Mouse (Mus musculus) macrophage (primary cell): Measurements from ENCODE around the gene Fndc5. TPM values are rescaled to one million over a fixed set of nuclear protein-coding genes. Genes with fewer than 3 reads are reported as not detected.

ENCODE experiments used
- H3K27ac ChIP-seq: fragments of 350-480 bp; formaldehyde crosslinking; 2 replicates; pipeline ENCODE4 v1.9.0; 2021
- H3K36me3 ChIP-seq: fragments of 350-480 bp; formaldehyde crosslinking; 2 replicates; pipeline ENCODE4 v1.9.0; 2021; ENCODE audit errors: inconsistent target
- H3K4me3 ChIP-seq: fragments of 350-480 bp; formaldehyde crosslinking; 2 replicates; pipeline ENCODE4 v1.9.0; 2021; ENCODE audit errors: inconsistent target
- H3K79me2 ChIP-seq: fragments of 350-480 bp; formaldehyde crosslinking; 2 replicates; pipeline ENCODE4 v1.9.0; 2021; ENCODE audit errors: inconsistent target
- WGBS: methylation state at CpG from one replicate; pipeline ENCODE4 v1.1.7; 2026; ENCODE audit warnings: inconsistent platforms; ENCODE audit not compliant: missing documents; 5-methylcytosine and 5-hydroxymethylcytosine counted together
- polyA plus RNA-seq: library from polyadenylated mRNA; stranded (reverse); fragments of 250-400 nt; gene quantifications from 3 replicates; pipeline ENCODE4 v1.2.4, GENCODE M21; 2018; ENCODE audit warnings: inconsistent platforms

The Fndc5 gene
- polyA plus RNA-seq, 1 experiment from 2014 or later, result not detected

DNA sequence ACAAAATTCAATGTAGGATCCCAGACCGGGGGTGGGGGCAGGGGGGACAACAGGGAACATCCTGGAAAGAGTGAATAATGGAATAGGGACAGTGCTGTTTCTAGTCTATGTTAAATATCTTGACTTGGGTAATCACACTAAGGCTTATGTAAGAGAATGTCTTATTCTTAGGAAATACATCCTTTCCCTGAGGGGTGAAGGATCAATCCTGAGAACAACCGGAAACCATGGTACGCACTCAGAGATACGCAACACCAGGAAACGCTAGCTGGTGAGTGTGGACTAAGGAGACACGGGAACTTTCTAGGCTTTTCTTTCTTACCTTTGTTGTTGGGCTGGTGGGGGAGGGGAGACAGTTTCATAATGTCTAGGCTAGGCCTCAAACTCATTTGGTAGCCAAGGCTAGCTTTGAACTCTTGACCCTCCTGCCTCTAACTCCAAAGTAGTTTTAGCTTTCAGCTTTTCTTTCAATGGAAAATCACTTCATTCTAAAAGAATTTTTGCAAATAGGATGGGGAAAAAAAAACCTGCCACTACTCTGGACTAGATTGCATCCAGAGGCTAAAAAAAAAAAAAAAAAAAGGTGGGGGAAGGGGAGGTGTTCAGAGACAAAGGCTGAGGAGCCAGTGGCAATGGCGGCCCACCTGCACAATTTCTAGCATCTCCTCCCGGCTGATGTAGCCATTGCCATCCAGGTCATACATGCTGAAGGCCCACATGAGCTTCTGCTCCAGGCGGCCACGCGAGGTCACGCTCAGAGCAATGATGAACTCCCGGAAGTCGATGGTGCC, 18.9 kb upstream of the Fndc5 start:
- no peak overlapping the region for H3K27ac ChIP-seq
- no peaks in the 10 kb centered on the region for H3K36me3 ChIP-seq
- WGBS, result 86% methylated on average over 14 of the region's 14 CpGs
- H3K4me3 ChIP-seq, result no peak overlapping the region
- no peaks in the 10 kb centered on the region for H3K79me2 ChIP-seq

DNA sequence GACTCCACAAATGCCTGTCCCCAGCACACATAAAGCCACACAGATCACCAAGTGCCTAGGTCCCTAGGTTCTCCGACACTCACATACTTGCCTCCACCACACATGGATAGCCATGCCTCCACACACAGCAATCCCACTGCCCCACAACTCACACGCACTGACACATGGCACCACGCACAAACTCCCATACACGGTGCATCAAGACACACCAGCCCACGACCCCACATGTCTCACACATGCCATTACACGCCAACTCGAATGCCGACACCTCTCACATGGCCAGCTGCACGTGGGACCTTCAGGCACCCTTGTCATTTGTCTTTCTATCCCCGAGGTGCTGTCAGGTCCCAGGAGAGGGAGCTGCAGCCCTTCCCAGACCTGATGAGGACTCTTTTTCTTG, 17.1 kb upstream of the Fndc5 start:
- H3K79me2 ChIP-seq, result no peaks in the 10 kb centered on the region
- no peaks in the 10 kb centered on the region for H3K36me3 ChIP-seq
- WGBS, result 78% methylated on average over 10 of the region's 10 CpGs
- no peak overlapping the region for H3K4me3 ChIP-seq
- no peak overlapping the region for H3K27ac ChIP-seq

DNA sequence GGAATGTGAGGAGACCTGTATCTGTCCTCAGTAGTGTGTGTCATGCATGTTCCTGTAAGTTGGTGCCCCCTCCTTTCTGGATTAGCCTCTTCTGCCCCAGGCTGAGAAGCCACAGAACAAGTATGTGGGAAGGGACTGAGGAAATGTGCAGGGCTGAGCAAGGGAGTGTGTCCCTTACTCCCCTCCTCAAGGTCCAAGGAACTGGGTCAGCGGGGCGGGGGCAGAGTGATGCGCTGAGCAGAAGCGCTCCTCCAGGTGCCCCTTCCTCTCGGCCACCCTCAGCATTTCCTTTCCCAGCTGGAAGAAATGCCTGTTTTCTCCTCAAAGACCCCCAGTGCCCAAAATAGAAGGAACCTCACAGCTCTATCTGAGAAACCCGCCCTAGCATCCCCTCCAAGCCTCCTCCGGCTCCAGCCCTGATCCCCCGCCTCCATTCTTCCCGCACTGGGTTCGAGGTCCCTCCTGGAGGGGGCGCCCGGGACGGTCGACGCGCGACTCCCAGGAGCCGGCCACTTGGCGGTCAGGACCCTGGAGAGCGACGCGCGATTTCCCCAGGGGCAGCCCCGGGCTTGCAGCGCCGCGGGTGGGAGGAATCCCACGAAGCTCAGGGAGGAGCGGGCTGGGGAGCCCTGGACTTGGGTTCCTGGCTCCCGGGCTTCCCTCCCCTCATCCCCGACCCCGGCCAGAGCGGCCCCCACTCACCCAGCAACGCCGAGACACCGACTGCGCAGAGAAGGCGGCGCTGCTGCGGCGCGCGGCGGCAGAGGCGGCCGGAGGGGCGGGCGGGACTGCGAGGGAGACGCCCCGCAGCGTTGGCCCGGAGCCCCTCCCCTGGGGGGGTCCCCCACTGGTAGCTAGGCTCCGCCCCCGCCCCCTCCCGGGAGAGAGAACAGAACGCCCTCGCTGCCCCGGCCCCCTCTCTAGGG, 16.0 kb upstream of the Fndc5 start:
- H3K79me2 ChIP-seq, result no peaks in the 10 kb centered on the region
- no peak overlapping the region for H3K4me3 ChIP-seq
- H3K27ac ChIP-seq, result no peak overlapping the region
- H3K36me3 ChIP-seq, result no peaks in the 10 kb centered on the region
- WGBS, result 5% methylated on average over 49 of the region's 59 CpGs

DNA sequence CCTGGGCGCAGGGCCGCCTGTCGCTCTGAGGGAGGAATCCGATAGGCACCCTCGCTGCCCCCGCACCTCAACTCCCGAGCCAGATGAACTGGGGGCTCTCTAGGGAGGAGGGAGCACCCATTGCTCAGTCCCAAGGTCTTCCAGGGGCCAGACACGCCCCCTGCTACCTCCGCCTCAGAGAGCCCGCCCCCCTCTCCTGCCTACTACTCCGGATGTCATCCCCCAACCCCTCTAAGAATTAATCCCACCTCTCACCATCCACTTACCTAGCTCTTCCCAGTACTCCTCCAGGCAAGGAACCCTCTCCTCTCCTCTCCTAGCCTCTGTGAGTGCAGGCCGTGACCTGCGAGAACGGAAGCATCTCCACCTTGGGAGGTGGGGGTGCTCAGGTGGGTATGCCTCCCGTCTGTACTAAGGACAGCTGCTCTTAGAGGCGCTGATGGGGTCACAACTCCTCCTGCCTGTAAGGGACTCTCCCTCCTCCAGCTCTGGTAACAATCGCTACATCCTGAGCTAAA, 15.2 kb upstream of the Fndc5 start, which contains the start of gene Hpca:
Gene Hpca, minus strand, starts transcription at position 468 of the 518 bp plus-strand sequence.
- no peak within 1 kb of the TSS for H3K4me3 ChIP-seq
- no peaks in the 10 kb centered on the region for H3K79me2 ChIP-seq
- H3K27ac ChIP-seq, result no peak within 1 kb of the TSS
- 17% methylated on average over 16 of the region's 17 CpGs for WGBS
- H3K36me3 ChIP-seq, result no peaks in the 10 kb centered on the region

- no peak overlapping the region for H3K4me3 ChIP-seq
- H3K36me3 ChIP-seq, result no peaks in the 10 kb centered on the region
- no peak overlapping the region for H3K27ac ChIP-seq
- no peaks in the 10 kb centered on the region for H3K79me2 ChIP-seq
- 52% methylated on average over 7 of the region's 9 CpGs for WGBS
These were observed 14.7 kb upstream of the Fndc5 start for GRCm38 (mm10) chr4:129122107-129122506.

DNA sequence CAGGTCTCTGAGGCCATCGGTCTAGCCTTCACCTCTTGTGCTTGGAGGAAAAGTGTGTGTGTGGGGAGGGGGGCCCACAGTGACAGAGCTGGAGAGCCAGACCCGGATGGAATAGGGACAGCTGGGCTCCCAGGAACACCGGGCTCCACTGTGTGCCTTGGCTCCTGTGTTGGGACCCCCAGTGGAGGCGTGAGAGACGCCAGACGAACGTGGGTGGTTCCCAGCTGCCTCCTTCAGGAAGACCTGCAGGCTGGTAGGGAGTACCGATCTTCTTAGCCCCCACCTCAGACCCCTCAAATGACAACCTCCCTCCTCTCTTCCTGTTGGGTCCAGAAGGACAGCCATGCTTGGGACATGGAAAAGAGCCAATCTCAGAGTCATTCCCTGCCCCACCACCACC, 14.1 kb upstream of the Fndc5 start:
- no peak overlapping the region for H3K4me3 ChIP-seq
- 32% methylated on average over 8 of the region's 8 CpGs for WGBS
- no peaks in the 10 kb centered on the region for H3K36me3 ChIP-seq
- H3K79me2 ChIP-seq, result no peaks in the 10 kb centered on the region
- no peak overlapping the region for H3K27ac ChIP-seq

GRCm38 (mm10) chr4:129124652-129125146, 12.1 kb upstream of the Fndc5 start:
- Histone ChIP-seq H3K27ac (no peak overlapping the region), H3K36me3 (no peaks in the 10 kb centered on the region), H3K4me3 (no peak overlapping the region), H3K79me2 (no peaks in the 10 kb centered on the region)
- WGBS, result 17% methylated on average over 13 of the region's 13 CpGs

- no peak overlapping the region for H3K27ac ChIP-seq
- no peak overlapping the region for H3K4me3 ChIP-seq
- 22% methylated on average over 19 of the region's 19 CpGs for WGBS
- no peaks in the 10 kb centered on the region for H3K79me2 ChIP-seq
- no peaks in the 10 kb centered on the region for H3K36me3 ChIP-seq
These were observed 10.9 kb upstream of the Fndc5 start for GRCm38 (mm10) chr4:129125736-129126451.

DNA sequence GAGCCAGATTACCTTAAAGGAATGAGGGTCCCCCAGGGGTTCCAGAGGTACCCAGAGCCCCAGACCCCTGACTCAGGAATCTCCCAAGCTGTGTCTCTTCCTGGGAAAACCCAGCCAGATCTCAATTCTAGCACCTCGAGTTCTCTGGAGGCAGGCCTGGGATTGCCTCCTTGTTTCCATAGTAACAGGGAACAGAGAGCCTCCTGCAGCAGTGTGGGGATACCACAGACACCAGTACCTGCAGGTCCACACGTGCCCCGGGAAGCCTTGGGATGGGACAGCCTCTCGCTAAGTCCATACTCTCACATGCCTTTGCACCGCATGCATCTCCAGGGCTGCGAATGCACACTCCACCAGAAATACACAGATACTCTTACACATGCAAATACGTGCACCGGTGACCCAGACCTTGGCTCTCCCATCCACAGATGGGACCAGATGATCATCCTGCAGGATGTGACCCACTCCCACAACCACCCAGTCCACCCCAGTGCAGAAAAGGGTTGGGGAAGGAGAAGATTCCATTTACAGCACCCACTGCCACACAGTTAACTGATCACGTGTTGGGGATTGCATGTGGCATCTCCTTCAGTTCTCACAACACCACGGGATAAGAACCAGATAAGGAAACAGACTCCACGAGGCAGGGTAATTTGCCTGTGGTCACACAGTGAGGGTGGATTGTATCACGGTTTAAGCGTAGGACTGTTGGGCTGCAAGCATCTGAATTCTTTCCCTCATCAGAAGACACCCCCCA, 8.0 kb upstream of the Fndc5 start:
- H3K36me3 ChIP-seq, result no peaks in the 10 kb centered on the region
- WGBS, result 71% methylated on average over 13 of the region's 13 CpGs
- H3K4me3 ChIP-seq, result no peak overlapping the region
- H3K79me2 ChIP-seq, result no peaks in the 10 kb centered on the region
- H3K27ac ChIP-seq, result no peak overlapping the region

DNA sequence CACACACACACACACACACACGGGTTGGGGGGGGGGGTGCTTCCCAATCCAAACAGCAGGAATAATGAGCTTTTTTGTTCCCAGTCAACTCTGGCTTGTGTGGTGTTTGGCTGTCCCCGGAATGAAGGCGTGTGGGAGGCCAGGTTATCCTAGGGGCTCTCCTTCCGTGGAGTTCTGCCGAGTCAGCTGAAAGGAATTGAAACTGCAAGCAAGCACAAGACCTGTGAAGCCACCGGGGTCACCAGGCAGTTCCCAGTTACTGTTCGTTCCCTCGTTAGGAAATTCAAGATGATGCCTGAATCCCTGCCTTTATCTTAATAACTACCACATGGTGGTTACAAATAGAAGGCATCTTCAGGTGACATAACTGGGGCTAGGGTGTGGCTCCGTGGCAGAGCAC, 7.4 kb upstream of the Fndc5 start:
- Histone ChIP-seq H3K4me3 (no peak overlapping the region), H3K36me3 (no peaks in the 10 kb centered on the region), H3K27ac (no peak overlapping the region), H3K79me2 (no peaks in the 10 kb centered on the region)
- WGBS, result 40% methylated on average over 8 of the region's 9 CpGs

DNA sequence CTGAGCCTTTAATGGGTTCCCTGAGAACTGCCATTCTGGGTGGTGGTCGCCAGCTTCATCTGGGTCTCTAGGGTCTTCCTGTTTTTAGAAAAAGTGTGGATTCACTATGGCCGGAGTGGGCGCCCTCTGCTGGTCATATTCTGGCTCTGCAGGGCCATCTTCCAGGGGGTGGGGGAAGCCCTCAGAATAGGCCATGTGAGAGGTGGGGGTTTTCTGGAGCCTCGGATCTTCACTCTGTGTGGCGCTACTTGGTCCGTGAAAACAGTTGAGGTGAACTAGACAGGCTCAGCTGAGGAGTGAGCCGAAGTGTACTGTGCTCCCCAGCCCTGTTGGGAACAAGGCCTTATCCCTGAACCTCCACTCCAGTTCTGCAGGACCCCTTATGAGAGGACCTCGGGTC, 6.7 kb upstream of the Fndc5 start:
- 4% methylated on average over 8 of the region's 8 CpGs for WGBS
- Histone ChIP-seq H3K4me3 (no peak overlapping the region), H3K27ac (no peak overlapping the region), H3K36me3 (no peaks in the 10 kb centered on the region), H3K79me2 (no peaks in the 10 kb centered on the region)

- H3K36me3 ChIP-seq, result no peaks in the 10 kb centered on the region
- no peak overlapping the region for H3K4me3 ChIP-seq
- no peaks in the 10 kb centered on the region for H3K79me2 ChIP-seq
- 4% methylated on average over 15 of the region's 17 CpGs for WGBS
- H3K27ac ChIP-seq, result no peak overlapping the region
These were observed 6.0 kb upstream of the Fndc5 start for GRCm38 (mm10) chr4:129130755-129131303.

DNA sequence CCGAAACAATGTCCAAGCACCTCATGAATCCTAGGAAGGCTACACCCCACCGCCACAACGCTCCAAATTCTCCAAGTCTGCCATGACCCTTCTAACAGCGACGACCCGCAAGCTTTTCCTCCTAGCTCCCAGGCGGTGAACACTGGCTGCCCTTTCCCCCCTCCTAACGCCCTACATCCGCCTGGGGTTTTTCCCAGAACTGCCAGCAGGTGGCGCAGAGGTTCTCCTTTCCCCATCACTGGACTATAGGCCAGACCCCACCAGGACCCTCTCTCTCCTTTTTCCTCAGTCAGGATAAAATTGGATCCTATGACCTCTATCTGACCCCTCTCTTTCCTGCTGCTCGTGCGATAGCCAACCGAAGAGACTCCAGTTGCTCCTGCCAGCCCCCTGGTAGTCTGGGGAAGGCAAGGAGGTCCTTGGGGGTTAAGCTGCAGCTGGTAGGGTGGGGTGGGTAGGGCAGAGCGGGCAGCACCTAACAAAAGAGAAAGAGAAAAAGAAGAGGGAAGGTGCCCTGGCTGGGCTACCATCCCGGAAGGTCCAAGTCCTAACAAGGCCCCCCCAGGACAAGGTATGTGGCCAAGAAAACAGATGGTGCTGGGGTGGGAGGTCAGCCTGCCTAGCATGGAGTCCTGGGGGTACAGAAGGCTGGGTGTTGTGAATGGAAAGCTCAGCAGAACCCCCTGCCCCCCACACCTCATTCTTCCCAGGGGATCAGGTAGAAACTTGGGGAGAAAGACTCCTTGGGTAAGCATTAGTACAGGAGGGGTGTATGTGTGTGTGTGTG, 1.8 kb upstream of the Fndc5 start:
- 18% methylated on average over 15 of the region's 15 CpGs for WGBS
- no peak overlapping the region for H3K4me3 ChIP-seq

More for the DNA sequence above, 1.8 kb upstream of the Fndc5 start:
- H3K27ac ChIP-seq, result no peak overlapping the region
- H3K79me2 ChIP-seq, result no peaks in the 10 kb centered on the region
- no peaks in the 10 kb centered on the region for H3K36me3 ChIP-seq
